Mouse (Mus musculus) MEL (cell line): ENCODE results near the gene Lsp1. TPM values are rescaled to one million over a fixed set of nuclear protein-coding genes. Genes with fewer than 3 reads are reported as not detected.

ENCODE experiments used
- DNase-seq: peaks from one replicate; pipeline ENCODE4 v3.0.0; 2011; ENCODE audit warnings: low read depth, low spot score
- H3K27ac ChIP-seq: 2 replicates; pipeline ENCODE4 v1.5.1; 2012; ENCODE audit warnings: low read depth, mild to moderate bottlenecking, control low read depth, low read length, moderate library complexity; ENCODE audit not compliant: control insufficient read depth
- H3K27me3 ChIP-seq, 2 experiments: fragments of 150-350 bp in 1 of 2; sonication (generic) in 1 of 2; 2 replicates each; pipeline ENCODE4 v1.6.1; 2012; ENCODE audit warnings: low read length in 2 of 2, mild to moderate bottlenecking in 2 of 2, improper control_type of control experiment in 1 of 2, moderate library complexity in 1 of 2; ENCODE audit not compliant: insufficient read depth in 2 of 2, control insufficient read depth in 1 of 2
- H3K36me3 ChIP-seq, 2 experiments: 2 replicates each; pipeline ENCODE4 v1.6.1; 2012 to 2014; ENCODE audit warnings: low read length in 2 of 2, improper control_type of control experiment in 1 of 2, inconsistent platforms in 1 of 2, mild to moderate bottlenecking in 1 of 2; ENCODE audit not compliant: insufficient read depth in 2 of 2, control insufficient read depth in 1 of 2
- H3K4me1 ChIP-seq, 2 experiments: fragments of 150-350 bp in 1 of 2; sonication (generic) in 1 of 2; 2 replicates each; pipeline ENCODE4 v1.6.1; 2012; ENCODE audit warnings: low read length in 2 of 2, improper control_type of control experiment in 1 of 2, mild to moderate bottlenecking in 1 of 2; ENCODE audit not compliant: insufficient read depth in 2 of 2, control insufficient read depth in 1 of 2
- H3K4me3 ChIP-seq, 2 experiments: fragments of 150-350 bp in 1 of 2; sonication (generic) in 1 of 2; 2 replicates each; pipeline ENCODE4 v1.5.1; 2012; ENCODE audit warnings: low read depth in 2 of 2, low read length in 2 of 2, mild to moderate bottlenecking in 2 of 2, moderate library complexity in 2 of 2, control low read depth in 1 of 2, improper control_type of control experiment in 1 of 2; ENCODE audit not compliant: control insufficient read depth in 1 of 2, insufficient read depth in 1 of 2
- H3K79me2 ChIP-seq: 2 replicates; pipeline ENCODE4 v1.6.1; 2012; ENCODE audit warnings: mild to moderate bottlenecking, low read length, moderate library complexity; ENCODE audit not compliant: control insufficient read depth, poor library complexity, insufficient read depth
- H3K9ac ChIP-seq: 2 replicates; pipeline ENCODE4 v1.6.1; 2012; ENCODE audit warnings: low read depth, mild to moderate bottlenecking, control low read depth, low read length, moderate library complexity; ENCODE audit not compliant: control insufficient read depth, poor library complexity, severe bottlenecking
- H3K9me3 ChIP-seq: fragments of 150-350 bp; sonication (generic); replicated peaks from 2 replicates; pipeline ENCODE4 v1.6.1; 2012; ENCODE audit warnings: mild to moderate bottlenecking, low read length, improper control_type of control experiment, moderate library complexity; ENCODE audit not compliant: insufficient read depth
- BHLHE40 ChIP-seq: IDR thresholded peaks from 2 replicates; pipeline ENCODE4 v1.6.1; 2012; ENCODE audit warnings: low read depth, mild to moderate bottlenecking, inconsistent platforms, low read length, improper control_type of control experiment, borderline replicate concordance
- CHD1 ChIP-seq: IDR thresholded peaks from 2 replicates; pipeline ENCODE4 v1.6.1; 2012; ENCODE audit warnings: low read depth, mild to moderate bottlenecking, inconsistent platforms, low read length, improper control_type of control experiment
- CHD2 ChIP-seq: IDR thresholded peaks from 2 replicates; pipeline ENCODE4 v1.6.1; 2011; ENCODE audit warnings: low read length, improper control_type of control experiment
- E2F4 ChIP-seq: IDR thresholded peaks from 2 replicates; pipeline ENCODE4 v1.6.1; 2011; ENCODE audit warnings: low read depth, low read length, improper control_type of control experiment, borderline replicate concordance
- ELF1 ChIP-seq: IDR thresholded peaks from 2 replicates; pipeline ENCODE4 v1.6.1; 2014; ENCODE audit warnings: low read depth, mild to moderate bottlenecking, inconsistent platforms, low read length, improper control_type of control experiment, moderate library complexity
- EP300 ChIP-seq, 2 experiments: IDR thresholded peaks; 2 replicates each; pipeline ENCODE4 v1.6.1; 2011; ENCODE audit warnings: improper control_type of control experiment in 2 of 2, low read length in 2 of 2, low read depth in 1 of 2, mild to moderate bottlenecking in 1 of 2
- ETS1 ChIP-seq: IDR thresholded peaks from 2 replicates; pipeline ENCODE4 v1.6.1; 2012; ENCODE audit warnings: low read depth, mild to moderate bottlenecking, inconsistent platforms, low read length, improper control_type of control experiment, moderate library complexity
- GABPA ChIP-seq: IDR thresholded peaks from 2 replicates; pipeline ENCODE4 v1.6.1; 2012; ENCODE audit warnings: low read depth, mild to moderate bottlenecking, inconsistent platforms, low read length, improper control_type of control experiment, moderate library complexity
- HCFC1 ChIP-seq: IDR thresholded peaks from 2 replicates; pipeline ENCODE4 v1.6.1; 2012; ENCODE audit warnings: low read depth, mild to moderate bottlenecking, inconsistent platforms, low read length, improper control_type of control experiment, moderate library complexity
- JUND ChIP-seq: IDR thresholded peaks from 2 replicates; pipeline ENCODE4 v1.6.1; 2011; ENCODE audit warnings: low read depth, mild to moderate bottlenecking, improper control_type of control experiment, low read length
- MAFK ChIP-seq: IDR thresholded peaks from 2 replicates; pipeline ENCODE4 v1.6.1; 2011; ENCODE audit warnings: low read depth, mild to moderate bottlenecking, low read length, improper control_type of control experiment, borderline replicate concordance
- MAX ChIP-seq: IDR thresholded peaks from 2 replicates; pipeline ENCODE4 v1.6.1; 2011; ENCODE audit warnings: low read length, improper control_type of control experiment
- MAZ ChIP-seq: IDR thresholded peaks from 2 replicates; pipeline ENCODE4 v1.6.1; 2012; ENCODE audit warnings: low read depth, mild to moderate bottlenecking, inconsistent platforms, low read length, improper control_type of control experiment
- MYB ChIP-seq: IDR thresholded peaks from 2 replicates; pipeline ENCODE4 v1.6.1; 2011; ENCODE audit warnings: mild to moderate bottlenecking, low read depth, low read length, improper control_type of control experiment
- NELFE ChIP-seq: IDR thresholded peaks from 2 replicates; pipeline ENCODE4 v1.6.1; 2011; ENCODE audit warnings: low read depth, low read length, improper control_type of control experiment
- NRF1 ChIP-seq: IDR thresholded peaks from 2 replicates; pipeline ENCODE4 v1.6.1; 2014; ENCODE audit warnings: low read depth, mild to moderate bottlenecking, inconsistent platforms, low read length, improper control_type of control experiment, moderate library complexity; ENCODE audit not compliant: poor library complexity, insufficient read depth, severe bottlenecking
- POLR2A ChIP-seq, 2 experiments: IDR thresholded peaks; 2 replicates each; pipeline ENCODE4 v1.6.1; 2011 to 2012; ENCODE audit warnings: low read length in 2 of 2, mild to moderate bottlenecking in 2 of 2, control low read depth in 1 of 2, improper control_type of control experiment in 1 of 2, low read depth in 1 of 2, moderate library complexity in 1 of 2; ENCODE audit not compliant: control insufficient read depth in 1 of 2, insufficient read depth in 1 of 2, poor library complexity in 1 of 2
- POLR2AphosphoS2 ChIP-seq: IDR thresholded peaks from 2 replicates; pipeline ENCODE4 v1.6.1; 2011; ENCODE audit warnings: low read length, improper control_type of control experiment
- RAD21 ChIP-seq: IDR thresholded peaks from 2 replicates; pipeline ENCODE4 v1.6.1; 2011; ENCODE audit warnings: mild to moderate bottlenecking, low read depth, low read length, improper control_type of control experiment
- RCOR1 ChIP-seq: IDR thresholded peaks from 2 replicates; pipeline ENCODE4 v1.6.1; 2012; ENCODE audit warnings: low read depth, mild to moderate bottlenecking, inconsistent platforms, low read length, improper control_type of control experiment
- SMC3 ChIP-seq: IDR thresholded peaks from 2 replicates; pipeline ENCODE4 v1.6.1; 2011; ENCODE audit warnings: low read depth, low read length, improper control_type of control experiment
- TBP ChIP-seq: IDR thresholded peaks from 2 replicates; pipeline ENCODE4 v1.8.0; 2011; ENCODE audit warnings: low read depth, low read length, improper control_type of control experiment
- TCF12 ChIP-seq: IDR thresholded peaks from 2 replicates; pipeline ENCODE4 v1.6.1; 2014; ENCODE audit warnings: low read depth, mild to moderate bottlenecking, inconsistent platforms, low read length, improper control_type of control experiment, moderate library complexity
- USF2 ChIP-seq, 2 experiments: IDR thresholded peaks; 2 replicates each; pipeline ENCODE4 v1.6.1; 2011 to 2012; ENCODE audit warnings: improper control_type of control experiment in 2 of 2, low read length in 2 of 2, borderline replicate concordance in 1 of 2, inconsistent platforms in 1 of 2, low read depth in 1 of 2, mild to moderate bottlenecking in 1 of 2; ENCODE audit not compliant: insufficient read depth in 1 of 2
- ZMIZ1 ChIP-seq: IDR thresholded peaks from 2 replicates; pipeline ENCODE4 v1.6.1; 2012; ENCODE audit warnings: low read depth, mild to moderate bottlenecking, inconsistent platforms, low read length, improper control_type of control experiment, moderate library complexity
- polyA plus RNA-seq, 2 experiments: library from polyadenylated mRNA; stranded (reverse) in 1 of 2; unstranded in 1 of 2; fragments of >175 nt in 1 of 2; fragments of >200 nt in 1 of 2; gene quantifications; 2 replicates each; pipeline versions ENCODE4 v1.2.1 to v1.2.4; 2012; ENCODE audit warnings: low replicate concordance in 2 of 2, low read depth in 1 of 2; ENCODE audit not compliant: insufficient read length in 2 of 2, insufficient read depth in 1 of 2, missing spikeins in 1 of 2
- total RNA-seq: library from RNA; depleted of rRNA; stranded (reverse); fragments of 300-350 nt; gene quantifications from 2 replicates; pipeline ENCODE4 v1.2.3, GENCODE M21; 2012

Lsp1 gene
- total and polyA plus RNA-seq, 3 experiments: not detected

GRCm38 (mm10) chr7:142525342-142526178 is 65.0 kb downstream of the Lsp1 start:
- no peak for TF ChIP-seq POLR2AphosphoS2
- no peak for TF ChIP-seq ZMIZ1
- no peak for TF ChIP-seq RCOR1
- TF ChIP-seq USF2 (IDR thresholded peaks at IDR 0.05; ENCODE audit: borderline replicate concordance in 1 of 2, insufficient read depth in 1 of 2, low read depth in 1 of 2, low read length in 2 of 2): no peak
- no peak for TF ChIP-seq NELFE
- TF ChIP-seq CHD2: no peak
- TF ChIP-seq CHD1: no peak
- TF ChIP-seq TCF12: no peak
- no peak for TF ChIP-seq BHLHE40
- TF ChIP-seq ETS1: no peak
- TF ChIP-seq SMC3: no peak
- TF ChIP-seq MYB: no peak
- no peak for TF ChIP-seq MAZ
- TF ChIP-seq E2F4: no peak
- TF ChIP-seq POLR2A (IDR thresholded peaks at IDR 0.05; ENCODE audit: control insufficient read depth in 1 of 2, insufficient read depth in 1 of 2, low read depth in 1 of 2, low read length in 2 of 2, poor library complexity in 1 of 2): no peak
- H3K27ac ChIP-seq: no peak overlapping the region

GRCm38 (mm10) chr7:142529350-142529749 is 68.7 kb downstream of the Lsp1 start:
- peaks cover 4 to 6% of the 10 kb centered on the region in 2 experiments; a peak in 3 of 4 replicates for H3K4me1 ChIP-seq
- no peak for DNase-seq
- H3K9ac ChIP-seq: no peak overlapping the region
- no peak for TF ChIP-seq JUND
- TF ChIP-seq EP300 (IDR thresholded peaks at IDR 0.05; ENCODE audit: low read depth in 1 of 2, low read length in 2 of 2): no peak
- TF ChIP-seq E2F4: no peak
- no peak for TF ChIP-seq HCFC1
- no peak for TF ChIP-seq RAD21
- no peak for TF ChIP-seq MYB
- TF ChIP-seq TCF12: no peak
- no peak for TF ChIP-seq ELF1
- TF ChIP-seq TBP: no peak
- TF ChIP-seq CHD2: no peak
- no peak for TF ChIP-seq MAX
- no peak for TF ChIP-seq ZMIZ1
- TF ChIP-seq NRF1: no peak
- TF ChIP-seq GABPA: no peak
- no peak for TF ChIP-seq MAFK
- peaks cover 4% of the 10 kb centered on the region; the same call in 1 of the 2 replicates for H3K79me2 ChIP-seq
- no peaks in the 10 kb centered on the region for H3K9me3 ChIP-seq
- peaks cover 0 to 6% of the 10 kb centered on the region in 2 experiments; a peak in 2 of 4 replicates for H3K36me3 ChIP-seq
- no peak overlapping the region for H3K27ac ChIP-seq
- no peak overlapping the region for H3K4me3 ChIP-seq
- H3K27me3 ChIP-seq: peaks cover 6 to 7% of the 10 kb centered on the region in 2 experiments

More at GRCm38 (mm10) chr7:142525342-142526178, 65.0 kb downstream of the Lsp1 start:
- Histone ChIP-seq H3K9me3 (no peaks in the 10 kb centered on the region), H3K27me3 (peaks cover 6 to 15% of the 10 kb centered on the region in 2 experiments), H3K4me3 (no peak overlapping the region), H3K36me3 (no peaks in the 10 kb centered on the region), H3K79me2 (no peaks in the 10 kb centered on the region), H3K9ac (no peak overlapping the region), H3K4me1 (no peaks in the 10 kb centered on the region)
- no peak for DNase-seq
